Mouse (Mus musculus): ENCODE data around the gene Slc51a. TPM values are rescaled to one million over a fixed set of nuclear protein-coding genes. Genes with fewer than 3 reads are reported as not detected.

Slc51a gene
- polyA plus RNA-seq, 1 experiment from 2014 or later, result 0.25 TPM

GRCm38 (mm10) chr16:32520372-32520748, 32.7 kb upstream of the Slc51a start:
- Histone ChIP-seq H3K9me3 (ENCODE audit: control insufficient read depth, low read length) (no peaks in the 10 kb centered on the region), H3K4me1 (replicated peaks; ENCODE audit: control insufficient read depth, insufficient read depth, low read length) (peaks cover 8% of the 10 kb centered on the region), H3K4me3 (ENCODE audit: low read depth, low read length) (no peak overlapping the region), H3K27ac (ENCODE audit: low read depth, low read length) (no peak overlapping the region), H3K9ac (ENCODE audit: low read depth, low read length) (no peak overlapping the region), H3K36me3 (ENCODE audit: control insufficient read depth, insufficient read depth, low read length) (no peaks in the 10 kb centered on the region), H3K27me3 (ENCODE audit: control insufficient read depth, insufficient read depth, low read length) (no peaks in the 10 kb centered on the region), H3K4me2 (replicated peaks; ENCODE audit: low read depth, low read length) (no peak overlapping the region)
- no peak for ATAC-seq (ENCODE audit: low FRiP score)
- DNase-seq (ENCODE audit: low spot score), result no peak
- WGBS, result 65% methylated on average over 9 of the region's 9 CpGs

GRCm38 (mm10) chr16:32519656-32520371, 32.1 kb upstream of the Slc51a start:
- Histone ChIP-seq H3K9me3 (ENCODE audit: control insufficient read depth, low read length) (no peaks in the 10 kb centered on the region), H3K4me1 (replicated peaks; ENCODE audit: control insufficient read depth, insufficient read depth, low read length) (peaks cover 8% of the 10 kb centered on the region), H3K27ac (ENCODE audit: low read depth, low read length) (no peak overlapping the region), H3K9ac (ENCODE audit: low read depth, low read length) (no peak overlapping the region), H3K27me3 (ENCODE audit: control insufficient read depth, insufficient read depth, low read length) (no peaks in the 10 kb centered on the region), H3K36me3 (ENCODE audit: control insufficient read depth, insufficient read depth, low read length) (no peaks in the 10 kb centered on the region), H3K4me2 (replicated peaks; ENCODE audit: low read depth, low read length) (no peak overlapping the region), H3K4me3 (ENCODE audit: low read depth, low read length) (no peak overlapping the region)
- DNase-seq (ENCODE audit: low spot score), result no peak
- 87% methylated on average over 15 of the region's 15 CpGs for WGBS
- no peak for ATAC-seq (ENCODE audit: low FRiP score)

GRCm38 (mm10) chr16:32517785-32518481, 30.3 kb upstream of the Slc51a start:
- H3K4me2 ChIP-seq (replicated peaks; ENCODE audit: low read depth, low read length), result no peak overlapping the region
- ATAC-seq (ENCODE audit: low FRiP score) (no peak), DNase-seq (ENCODE audit: low spot score) (no peak)
- H3K4me3 ChIP-seq (ENCODE audit: low read depth, low read length), result no peak overlapping the region
- H3K27me3 ChIP-seq (ENCODE audit: control insufficient read depth, insufficient read depth, low read length), result no peaks in the 10 kb centered on the region
- H3K9ac ChIP-seq (ENCODE audit: low read depth, low read length), result no peak overlapping the region
- H3K9me3 ChIP-seq (ENCODE audit: control insufficient read depth, low read length), result no peaks in the 10 kb centered on the region
- peaks cover 8% of the 10 kb centered on the region; the same call in 1 of the 2 replicates for H3K4me1 ChIP-seq (replicated peaks; ENCODE audit: control insufficient read depth, insufficient read depth, low read length)
- H3K36me3 ChIP-seq (ENCODE audit: control insufficient read depth, insufficient read depth, low read length), result no peaks in the 10 kb centered on the region
- no peak overlapping the region for H3K27ac ChIP-seq (ENCODE audit: low read depth, low read length)
- 85% methylated on average over 12 of the region's 12 CpGs for WGBS

- ATAC-seq (ENCODE audit: low FRiP score) (peak; percentile 94), DNase-seq (ENCODE audit: low spot score) (peak; percentile 76)
- H3K4me2 ChIP-seq (replicated peaks; ENCODE audit: low read depth, low read length), result peak overlapping the region; percentile 26
- H3K27me3 ChIP-seq (ENCODE audit: control insufficient read depth, insufficient read depth, low read length), result no peaks in the 10 kb centered on the region
- H3K4me1 ChIP-seq (replicated peaks; ENCODE audit: control insufficient read depth, insufficient read depth, low read length), result peaks cover 8% of the 10 kb centered on the region; the same call in 1 of the 2 replicates
- H3K36me3 ChIP-seq (ENCODE audit: control insufficient read depth, insufficient read depth, low read length), result no peaks in the 10 kb centered on the region
- H3K9ac ChIP-seq (ENCODE audit: low read depth, low read length), result peak overlapping the region; percentile 62
- H3K27ac ChIP-seq (ENCODE audit: low read depth, low read length), result peak overlapping the region; percentile 95
- WGBS, result 16% methylated on average over 21 of the region's 21 CpGs
- H3K9me3 ChIP-seq (ENCODE audit: control insufficient read depth, low read length), result no peaks in the 10 kb centered on the region
- H3K4me3 ChIP-seq (ENCODE audit: low read depth, low read length), result peak overlapping the region; percentile 14; the same call in 1 of the 2 replicates
Measured at GRCm38 (mm10) chr16:32516006-32516962, 28.6 kb upstream of the Slc51a start.

GRCm38 (mm10) chr16:32513948-32514347, 26.3 kb upstream of the Slc51a start:
- Histone ChIP-seq H3K9ac (ENCODE audit: low read depth, low read length) (no peak overlapping the region), H3K9me3 (ENCODE audit: control insufficient read depth, low read length) (no peaks in the 10 kb centered on the region), H3K4me2 (replicated peaks; ENCODE audit: low read depth, low read length) (no peak overlapping the region), H3K4me1 (replicated peaks; ENCODE audit: control insufficient read depth, insufficient read depth, low read length) (peaks cover 8% of the 10 kb centered on the region; the same call in 1 of the 2 replicates), H3K4me3 (ENCODE audit: low read depth, low read length) (no peak overlapping the region), H3K27me3 (ENCODE audit: control insufficient read depth, insufficient read depth, low read length) (no peaks in the 10 kb centered on the region), H3K27ac (ENCODE audit: low read depth, low read length) (no peak overlapping the region), H3K36me3 (ENCODE audit: control insufficient read depth, insufficient read depth, low read length) (no peaks in the 10 kb centered on the region)
- DNase-seq (ENCODE audit: low spot score) (no peak), ATAC-seq (ENCODE audit: low FRiP score) (no peak)
- WGBS, result 93% methylated on average over 6 of the region's 6 CpGs

GRCm38 (mm10) chr16:32513401-32513800, 25.7 kb upstream of the Slc51a start:
- no peak overlapping the region for H3K9ac ChIP-seq (ENCODE audit: low read depth, low read length)
- no peaks in the 10 kb centered on the region for H3K36me3 ChIP-seq (ENCODE audit: control insufficient read depth, insufficient read depth, low read length)
- peaks cover 8% of the 10 kb centered on the region; the same call in 1 of the 2 replicates for H3K4me1 ChIP-seq (replicated peaks; ENCODE audit: control insufficient read depth, insufficient read depth, low read length)
- no peak overlapping the region for H3K4me3 ChIP-seq (ENCODE audit: low read depth, low read length)
- WGBS, result 87% methylated on average over 6 of the region's 6 CpGs
- H3K4me2 ChIP-seq (replicated peaks; ENCODE audit: low read depth, low read length), result no peak overlapping the region
- H3K27me3 ChIP-seq (ENCODE audit: control insufficient read depth, insufficient read depth, low read length), result no peaks in the 10 kb centered on the region
- DNase-seq (ENCODE audit: low spot score) (no peak), ATAC-seq (ENCODE audit: low FRiP score) (no peak)
- H3K9me3 ChIP-seq (ENCODE audit: control insufficient read depth, low read length), result no peaks in the 10 kb centered on the region
- no peak overlapping the region for H3K27ac ChIP-seq (ENCODE audit: low read depth, low read length)

- no peak for ATAC-seq (ENCODE audit: low FRiP score)
- Histone ChIP-seq H3K9ac (ENCODE audit: low read depth, low read length) (no peak overlapping the region), H3K36me3 (ENCODE audit: control insufficient read depth, insufficient read depth, low read length) (no peaks in the 10 kb centered on the region), H3K9me3 (ENCODE audit: control insufficient read depth, low read length) (no peaks in the 10 kb centered on the region), H3K4me2 (replicated peaks; ENCODE audit: low read depth, low read length) (no peak overlapping the region), H3K27ac (ENCODE audit: low read depth, low read length) (no peak overlapping the region), H3K27me3 (ENCODE audit: control insufficient read depth, insufficient read depth, low read length) (no peaks in the 10 kb centered on the region), H3K4me1 (replicated peaks; ENCODE audit: control insufficient read depth, insufficient read depth, low read length) (peaks cover 8% of the 10 kb centered on the region; the same call in 1 of the 2 replicates), H3K4me3 (ENCODE audit: low read depth, low read length) (no peak overlapping the region)
- WGBS, result 71% methylated on average over 3 of the region's 3 CpGs
- no peak for DNase-seq (ENCODE audit: low spot score)
Measured at GRCm38 (mm10) chr16:32512921-32513320, 25.2 kb upstream of the Slc51a start.

GRCm38 (mm10) chr16:32511827-32512490, 24.3 kb upstream of the Slc51a start:
- DNase-seq (ENCODE audit: low spot score), result no peak
- no peak for ATAC-seq (ENCODE audit: low FRiP score)
- no peak overlapping the region for H3K27ac ChIP-seq (ENCODE audit: low read depth, low read length)
- no peaks in the 10 kb centered on the region for H3K9me3 ChIP-seq (ENCODE audit: control insufficient read depth, low read length)
- H3K4me1 ChIP-seq (replicated peaks; ENCODE audit: control insufficient read depth, insufficient read depth, low read length), result peaks cover 8% of the 10 kb centered on the region; the same call in 1 of the 2 replicates
- 94% methylated on average over 8 of the region's 8 CpGs for WGBS
- H3K36me3 ChIP-seq (ENCODE audit: control insufficient read depth, insufficient read depth, low read length), result no peaks in the 10 kb centered on the region
- no peak overlapping the region; the same call in 1 of the 2 replicates for H3K9ac ChIP-seq (ENCODE audit: low read depth, low read length)
- H3K4me2 ChIP-seq (replicated peaks; ENCODE audit: low read depth, low read length), result no peak overlapping the region
- no peaks in the 10 kb centered on the region for H3K27me3 ChIP-seq (ENCODE audit: control insufficient read depth, insufficient read depth, low read length)
- no peak overlapping the region for H3K4me3 ChIP-seq (ENCODE audit: low read depth, low read length)

All from hindbrain, embryonic 11.5 days (tissue).